In genomic region chr11:75677881-75678746, GRCm38 (mm10) we compare ENCODE assay signal across 1 mouse cellular context.
TF ChIP-seq lines count a peak whose summit lies in the region.

No protein-coding gene starts in this region.

TF ChIP-seq in MEL, 35 proteins besides CTCF, POLR2A, EP300 and RAD21 (continued from another document):
- peak; percentile 83 for TF ChIP-seq ZNF384 (IDR thresholded peaks at IDR 0.05; ENCODE audit: low read depth, low read length)
- no peak for TF ChIP-seq CHD2 (IDR thresholded peaks at IDR 0.05; ENCODE audit: low read length)
- TF ChIP-seq TCF12 (IDR thresholded peaks at IDR 0.05; ENCODE audit: low read depth, low read length): no peak
- no peak for TF ChIP-seq MEF2A (IDR thresholded peaks at IDR 0.05; ENCODE audit: extremely low read depth, insufficient replicate concordance, low read depth, low read length, poor library complexity, severe bottlenecking)
